In genomic region chr13:110395179-110395794, GRCm38 (mm10) we compare ENCODE assay signal across 8 mouse cellular contexts. TPM values are rescaled to one million over a fixed set of nuclear protein-coding genes. Genes with fewer than 3 reads are reported as not detected.
DNase-seq lines count a peak whose midpoint lies in the region; ATAC-seq and TF ChIP-seq lines count a peak whose summit lies in the region.

No protein-coding gene starts in this region.

- dilution Hi-C loops in CH12.LX (cut with MboI; ENCODE audit: extremely low pct_ligation_motif_present, extremely low pct_unique_long_range_greater_than_20kb, low sequenced_read_pairs): no loop called here

- H3K9me3 ChIP-seq in CH12.LX (replicated peaks; ENCODE audit: low read length): no peaks in the 10 kb centered on the region
- H3K9me3 ChIP-seq in embryonic facial prominence, embryonic 13.5 days: no peaks in the 10 kb centered on the region; the same call in 1 of the 2 replicates
- H3K9me3 ChIP-seq in hindbrain, embryonic 15.5 days: no peaks in the 10 kb centered on the region

- intact Hi-C loops in left cerebral cortex, postnatal 36 days (cut with DNase I): loop anchor here (2.0 to 10.0 kb wide), 5 partner anchors 167 to 700 kb away; no protein-coding TSS in a partner anchor

- peak; percentile 28 for DNase-seq in embryo, embryonic 10 days (ENCODE audit: low spot score)
- no peak for DNase-seq in embryo, embryonic 9.5 days (ENCODE audit: extremely low spot score)
- no peak for DNase-seq in CH12.LX (ENCODE audit: extremely low read depth)
- DNase-seq in left cerebral cortex, postnatal 36 days (ENCODE audit: low spot score in 2 of 2): no peak
- DNase-seq in ovary, postnatal 36 days (ENCODE audit: low spot score): no peak

- WGBS in embryonic facial prominence, embryonic 13.5 days: under 1% methylated on average over 33 of the region's 41 CpGs
- WGBS in hindbrain, embryonic 15.5 days: under 1% methylated on average over 41 of the region's 41 CpGs

- no peak for ATAC-seq in embryonic facial prominence, embryonic 13.5 days (ENCODE audit: insufficient number of reproducible peaks, insufficient read depth, low FRiP score, low TSS enrichment, low read depth)
- ATAC-seq in hindbrain, embryonic 15.5 days (ENCODE audit: low FRiP score, low read depth): no peak; the same call in 1 of the 2 replicates
- ATAC-seq in megakaryocyte-erythroid progenitor cell, adult 5-6 weeks (replicated peaks; ENCODE audit: low FRiP score, low TSS enrichment, poor library complexity, severe bottlenecking): 0 out of 2 replicates have a peak, but pooled peaks have one; percentile 11

- no peak for TF ChIP-seq POLR2A in CH12.LX (IDR thresholded peaks at IDR 0.05; ENCODE audit: low read depth, low read length)

- peaks cover 17 to 29% of the 10 kb centered on the region in 2 experiments for H3K36me3 ChIP-seq in CH12.LX (replicated peaks in 1 of 2; ENCODE audit: control insufficient read depth in 1 of 2, insufficient read depth in 1 of 2, low read length in 1 of 2)
- peaks cover 29% of the 10 kb centered on the region for H3K36me3 ChIP-seq in embryonic facial prominence, embryonic 13.5 days
- peaks cover 29% of the 10 kb centered on the region for H3K36me3 ChIP-seq in hindbrain, embryonic 15.5 days

- no peak overlapping the region for H3K27ac ChIP-seq in CH12.LX (ENCODE audit: insufficient read depth, low read depth)
- H3K27ac ChIP-seq in embryonic facial prominence, embryonic 13.5 days: peak overlapping the region; percentile 89
- peak overlapping the region; percentile 94 for H3K27ac ChIP-seq in hindbrain, embryonic 15.5 days (replicated peaks)

- H3K4me3 ChIP-seq in CH12.LX (replicated peaks in 1 of 3; ENCODE audit: low read depth in 2 of 3, low read length in 2 of 3, poor library complexity in 1 of 3): peak overlapping the region; percentile 36 to 73 (median 66)
- H3K4me3 ChIP-seq in embryonic facial prominence, embryonic 13.5 days: peak overlapping the region; percentile 83
- peak overlapping the region; percentile 76 for H3K4me3 ChIP-seq in hindbrain, embryonic 15.5 days

- in situ Hi-C loops in CH12.LX (cut with MboI; ENCODE audit: low pct_ligation_motif_present, low pct_unique_long_range_greater_than_20kb, low sequenced_read_pairs): loop anchor here (5.0 to 10.0 kb wide), 3 partner anchors 572 to 1020 kb away; no protein-coding TSS in a partner anchor

- no peak for TF ChIP-seq RAD21 in CH12.LX (IDR thresholded peaks at IDR 0.05; ENCODE audit: low read depth, low read length)

- H3K9ac ChIP-seq in CH12.LX (ENCODE audit: insufficient read depth, low read depth): peak overlapping the region; percentile 55
- H3K9ac ChIP-seq in embryonic facial prominence, embryonic 13.5 days: peak overlapping the region; percentile 93
- peak overlapping the region; percentile 94 for H3K9ac ChIP-seq in hindbrain, embryonic 15.5 days

- H3K79me2 ChIP-seq in CH12.LX (replicated peaks; ENCODE audit: control insufficient read depth, extremely low read depth, insufficient read depth, poor library complexity, severe bottlenecking): no peaks in the 10 kb centered on the region; the same call in 1 of the 2 replicates

- peak overlapping the region; percentile 53 for H3K4me2 ChIP-seq in CH12.LX (ENCODE audit: insufficient read depth, low read depth, poor library complexity, severe bottlenecking)
- H3K4me2 ChIP-seq in embryonic facial prominence, embryonic 13.5 days: peak overlapping the region; percentile 96
- H3K4me2 ChIP-seq in hindbrain, embryonic 15.5 days: peak overlapping the region; percentile 98

- no peak for TF ChIP-seq EP300 in CH12.LX (IDR thresholded peaks at IDR 0.05; ENCODE audit: low read length)

- no peak for TF ChIP-seq CTCF in CH12.LX (conservative IDR thresholded peaks at IDR 0.05 in 1 of 2, IDR thresholded peaks at IDR 0.05 in 1 of 2; ENCODE audit: low read depth in 2 of 2, low read length in 2 of 2)

- no peaks in the 10 kb centered on the region for H3K4me1 ChIP-seq in CH12.LX (ENCODE audit: control insufficient read depth in 1 of 2, insufficient read depth in 2 of 2)
- H3K4me1 ChIP-seq in embryonic facial prominence, embryonic 13.5 days: peaks cover 24% of the 10 kb centered on the region
- peaks cover 17% of the 10 kb centered on the region for H3K4me1 ChIP-seq in hindbrain, embryonic 15.5 days (replicated peaks)

- H3K27me3 ChIP-seq in CH12.LX (replicated peaks): no peaks in the 10 kb centered on the region
- no peaks in the 10 kb centered on the region for H3K27me3 ChIP-seq in embryonic facial prominence, embryonic 13.5 days
- no peaks in the 10 kb centered on the region for H3K27me3 ChIP-seq in hindbrain, embryonic 15.5 days

TF ChIP-seq in CH12.LX, 34 proteins besides CTCF, POLR2A, EP300 and RAD21:
- TF ChIP-seq UBTF (IDR thresholded peaks at IDR 0.05; ENCODE audit: low read depth, low read length) (peak; percentile 34; the same call in 1 of the 2 replicates), TCF12 (IDR thresholded peaks at IDR 0.05; ENCODE audit: low read depth, low read length) (no peak)

RNA-seq across cellular contexts. Expression of gene Plk2, which starts 0.4 kb away (rescaled TPM):
- 6.0 and 7.4 TPM in 2 replicates for total RNA-seq in CH12.LX (2012; rRNA removed)
- total RNA-seq in CH12.LX (2014; rRNA removed): 8.9 and 9.2 TPM in 2 replicates
- polyA plus RNA-seq in CH12.LX (2012; ENCODE audit: insufficient read length, low read depth): 5.1 and 6.4 TPM in 2 replicates
- polyA plus RNA-seq in embryonic facial prominence, embryonic 13.5 days (2015; fragmentation: Nextera tagmentation; extraction: Ambion mirVana): 196 and 213 TPM in 2 replicates
- polyA plus RNA-seq in hindbrain, embryonic 15.5 days (2015; fragmentation: Nextera tagmentation; extraction: Ambion mirVana): 113 and 123 TPM in 2 replicates
- total RNA-seq in megakaryocyte-erythroid progenitor cell, adult 5-6 weeks (2014; fragmentation: Nextera tagmentation): 0.52 and 0.62 TPM in 2 replicates
- 3.6 and 5.3 TPM in 2 replicates for total RNA-seq in megakaryocyte-erythroid progenitor cell, adult 5-6 weeks (2017)
- 100 to 1,000 TPM; 253 to 258 TPM for total RNA-seq in left cerebral cortex, postnatal 36 days (2021)

RNA-seq across cellular contexts. Expression of gene Gapt, which starts 38.3 kb away (rescaled TPM):
- total RNA-seq in CH12.LX (2012; rRNA removed) (1.9 and 2.0 TPM in 2 replicates), CH12.LX (2014; rRNA removed) (4.1 TPM in 2 replicates)
- 11.7 and 16.0 TPM in 2 replicates for polyA plus RNA-seq in CH12.LX (2012; ENCODE audit: insufficient read length, low read depth)
- 0.17 and 0.33 TPM in 2 replicates for polyA plus RNA-seq in embryonic facial prominence, embryonic 13.5 days (2015; fragmentation: Nextera tagmentation; extraction: Ambion mirVana)
- polyA plus RNA-seq in hindbrain, embryonic 15.5 days (2015; fragmentation: Nextera tagmentation; extraction: Ambion mirVana): 0.12 TPM in 1 of 2 replicates, not detected in the other
- total RNA-seq in megakaryocyte-erythroid progenitor cell, adult 5-6 weeks (2014; fragmentation: Nextera tagmentation): 0.31 TPM in 1 of 2 replicates, not detected in the other
- 0.85 and 1.2 TPM in 2 replicates for total RNA-seq in megakaryocyte-erythroid progenitor cell, adult 5-6 weeks (2017)
- total RNA-seq in left cerebral cortex, postnatal 36 days (2021): not detected

Comparison
In these comparisons a context has a peak if more than half of its experiments do, and no peak if none do; other contexts are left out.
1. RNA of gene Plk2, which starts 0.4 kb away (total RNA-seq): 253 to 258 TPM in left cerebral cortex, postnatal 36 days; 6.0 to 9.2 TPM in CH12.LX and 0.52 to 5.3 TPM in megakaryocyte-erythroid progenitor cell, adult 5-6 weeks; every median in the first group is over 10 times any median in the second.
2. Peak in every context shown above with its lines, with median percentiles within 50 percentile points of each other: H3K4me2 ChIP-seq, H3K4me3 ChIP-seq and H3K9ac ChIP-seq.